Mouse (Mus musculus) kidney, embryonic 16.5 days (tissue): ENCODE results near the gene Foxr1. TPM values are rescaled to one million over a fixed set of nuclear protein-coding genes. Genes with fewer than 3 reads are reported as not detected.
"Not testable (repeated sequence)": the region's sequence is repeated elsewhere in the genome, so short reads cannot be mapped to it uniquely, and the experiment has no call there.

Source experiments
- ATAC-seq: fragments of 200-750 bp; cut with Nextera tagmentation; 2 replicates; pipeline ENCODE4 v1.8.0; 2017; ENCODE audit warnings: moderate TSS enrichment; ENCODE audit not compliant: low FRiP score, low TSS enrichment
- H3K27ac ChIP-seq: fragments of 300-500 bp; sonication (generic); 2 replicates; pipeline ENCODE4 v1.5.1; 2014; ENCODE audit warnings: low read length
- H3K27me3 ChIP-seq: fragments of 300-500 bp; sonication (generic); 2 replicates; pipeline ENCODE4 v1.6.1; 2014; ENCODE audit warnings: low read length, control low read depth, mixed read lengths; ENCODE audit not compliant: insufficient read depth
- H3K36me3 ChIP-seq: fragments of 300-500 bp; sonication (generic); 2 replicates; pipeline ENCODE4 v1.6.1; 2014; ENCODE audit warnings: low read length, control low read depth, mixed read lengths; ENCODE audit not compliant: insufficient read depth
- H3K4me1 ChIP-seq: fragments of 300-500 bp; sonication (generic); 2 replicates; pipeline ENCODE4 v1.6.1; 2014; ENCODE audit warnings: low read length, control low read depth, mixed read lengths; ENCODE audit not compliant: insufficient read depth
- H3K4me2 ChIP-seq: fragments of 300-500 bp; sonication (generic); replicated peaks from 2 replicates; pipeline ENCODE4 v1.6.1; 2014; ENCODE audit warnings: low read depth, low read length
- H3K4me3 ChIP-seq: fragments of 300-500 bp; sonication (generic); 2 replicates; pipeline ENCODE4 v1.5.1; 2014; ENCODE audit warnings: mild to moderate bottlenecking, low read length
- H3K9ac ChIP-seq: fragments of 300-500 bp; sonication (generic); replicated peaks from 2 replicates; pipeline ENCODE4 v1.6.1; 2014; ENCODE audit warnings: low read length
- H3K9me3 ChIP-seq: fragments of 300-500 bp; sonication (generic); 2 replicates; pipeline ENCODE4 v1.6.1; 2016; ENCODE audit warnings: low read length, control low read depth
- WGBS: fragments of 180-500 bp; shearing (Covaris S2); extraction: QIAGEN DNeasy Blood & Tissue Kit; methylation state at CpG from one replicate; pipeline ENCODE4 v1.1.7; 2014; 5-methylcytosine and 5-hydroxymethylcytosine counted together
- polyA plus RNA-seq: library from polyadenylated mRNA; unstranded; fragments of >200 nt; fragmentation: Nextera tagmentation; extraction: Ambion mirVana; gene quantifications from 2 replicates; pipeline ENCODE4 v1.2.1, GENCODE M21; 2015

Foxr1 gene
- polyA plus RNA-seq, 1 experiment from 2014 or later = not detected

DNA sequence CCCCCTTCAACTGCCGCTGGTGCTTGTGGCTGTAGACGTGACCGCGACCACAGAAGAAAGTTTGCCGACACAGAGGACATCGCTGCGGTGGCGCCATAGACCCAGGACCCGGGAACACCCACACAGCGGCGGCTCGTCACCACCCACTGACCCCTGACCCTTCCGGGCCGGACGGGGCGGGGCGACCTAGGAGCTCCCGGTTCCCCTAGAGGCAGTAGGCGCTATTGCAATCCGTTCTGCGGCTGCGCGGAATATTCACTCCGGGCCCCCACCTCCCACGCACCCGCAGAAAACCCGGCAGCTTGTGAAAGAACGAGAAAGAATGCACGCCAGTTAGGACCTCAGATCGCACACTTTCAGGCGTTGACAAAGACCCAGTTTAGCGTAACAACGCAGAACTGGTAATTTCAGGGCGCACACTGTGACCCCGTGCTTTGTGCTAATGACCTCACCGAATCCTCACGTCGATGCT lies 23.0 kb downstream of the Foxr1 start:
- Histone ChIP-seq H3K9ac (peak overlapping the region; percentile 86), H3K4me2 (peak overlapping the region; percentile 87), H3K4me3 (peak overlapping the region; percentile 87), H3K27ac (peak overlapping the region; percentile 79), H3K4me1 (peaks cover 6% of the 10 kb centered on the region), H3K27me3 (no peaks in the 10 kb centered on the region), H3K9me3 (no peaks in the 10 kb centered on the region), H3K36me3 (peaks cover 10% of the 10 kb centered on the region; the same call in 1 of the 2 replicates)
- peak; percentile 95 for ATAC-seq
- under 1% methylated on average over 38 of the region's 38 CpGs for WGBS

DNA sequence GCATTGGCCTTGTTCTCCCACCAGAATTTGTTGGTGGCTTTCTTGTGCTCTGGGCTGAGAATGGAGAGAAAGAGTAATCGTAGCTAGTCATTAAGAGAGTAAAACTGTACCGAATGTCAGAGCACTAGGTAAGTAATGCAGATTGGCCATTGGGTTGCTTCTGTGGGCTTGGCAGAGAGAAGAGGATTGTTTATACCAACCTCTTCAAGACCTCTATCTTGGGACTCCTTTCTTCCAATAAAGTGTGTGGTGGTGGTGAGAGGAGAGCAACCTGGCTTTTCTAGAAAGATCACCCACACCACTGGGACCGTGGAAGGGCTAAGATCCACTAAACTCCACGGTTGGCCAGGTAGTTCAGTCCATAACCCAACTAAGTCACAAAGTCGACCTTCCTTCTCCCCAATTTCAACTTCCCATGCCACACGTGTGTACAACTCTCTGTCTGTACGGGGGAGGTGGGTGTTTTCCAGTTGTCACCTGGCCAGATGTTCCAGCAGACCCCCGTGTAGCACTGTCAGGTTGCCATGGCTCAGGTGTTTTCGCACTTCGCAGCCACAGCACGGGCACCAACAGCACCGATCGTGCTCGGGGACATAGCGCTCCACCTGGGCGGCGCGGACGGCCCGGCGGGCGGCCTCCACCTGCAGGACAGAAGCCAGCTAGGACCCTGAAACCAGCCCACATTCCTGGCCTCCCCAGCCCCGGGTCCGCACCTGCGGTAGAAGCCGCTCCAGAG lies 23.6 kb downstream of the Foxr1 start:
- peak overlapping the region; percentile 87 for H3K4me2 ChIP-seq
- 6% methylated on average over 26 of the region's 26 CpGs for WGBS

DNA sequence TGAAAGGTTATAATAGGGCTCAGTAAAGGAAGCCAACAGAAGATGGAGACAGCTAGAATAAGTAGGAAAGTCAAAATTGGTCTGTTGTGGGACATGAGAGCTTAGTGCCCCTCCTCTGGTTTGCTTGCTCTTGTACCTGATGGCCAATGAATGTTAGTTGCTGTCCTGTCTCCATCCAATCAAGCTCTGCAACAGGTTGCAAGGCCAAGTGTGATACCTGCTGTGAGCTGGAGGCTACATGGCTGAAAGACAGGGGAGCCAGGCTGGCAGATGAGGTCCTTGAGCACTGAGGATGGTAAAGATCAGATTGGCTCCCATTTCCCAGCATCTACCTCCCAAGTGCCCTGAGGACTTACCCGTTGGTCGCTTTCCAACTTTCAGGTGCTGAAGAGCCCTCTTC lies 28.2 kb downstream of the Foxr1 start:
- no peak overlapping the region for H3K4me2 ChIP-seq
- no peak overlapping the region for H3K4me3 ChIP-seq
- 89% methylated on average over 2 of the region's 2 CpGs for WGBS
- no peak for ATAC-seq
- no peaks in the 10 kb centered on the region for H3K9me3 ChIP-seq
- H3K27ac ChIP-seq = no peak overlapping the region
- peaks cover 50% of the 10 kb centered on the region for H3K36me3 ChIP-seq
- H3K9ac ChIP-seq = no peak overlapping the region
- no peaks in the 10 kb centered on the region for H3K27me3 ChIP-seq
- H3K4me1 ChIP-seq = peaks cover 17% of the 10 kb centered on the region

More for the DNA sequence above, 23.6 kb downstream of the Foxr1 start:
- Histone ChIP-seq H3K4me1 (peaks cover 6% of the 10 kb centered on the region), H3K9ac (peak overlapping the region; percentile 86), H3K4me3 (peak overlapping the region; percentile 87), H3K9me3 (no peaks in the 10 kb centered on the region), H3K36me3 (peaks cover 13% of the 10 kb centered on the region; the same call in 1 of the 2 replicates), H3K27ac (peak overlapping the region; percentile 63), H3K27me3 (no peaks in the 10 kb centered on the region)
- ATAC-seq = peak; percentile 78

DNA sequence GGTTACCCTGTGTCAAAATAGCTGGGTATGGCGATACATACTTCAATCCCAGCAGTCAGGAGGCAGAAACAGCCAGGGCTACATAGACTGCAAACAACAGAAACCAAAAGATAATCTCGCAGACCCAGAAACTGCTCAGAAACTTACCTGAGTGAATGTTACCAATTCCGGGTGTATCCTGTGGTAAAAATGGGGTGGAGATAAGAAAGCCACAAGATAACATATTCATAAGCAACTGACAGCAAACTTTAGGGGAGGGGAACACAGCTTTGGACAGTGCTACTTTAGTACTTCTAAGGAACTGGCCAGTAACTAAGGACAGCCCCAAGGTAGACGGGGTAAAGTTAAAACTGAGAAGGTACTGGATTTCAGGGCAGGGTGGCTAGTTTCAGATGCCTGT lies 28.6 kb downstream of the Foxr1 start:
- no peak for ATAC-seq
- H3K9ac ChIP-seq = no peak overlapping the region
- no peak overlapping the region for H3K4me3 ChIP-seq
- no peak overlapping the region for H3K27ac ChIP-seq
- no peaks in the 10 kb centered on the region for H3K9me3 ChIP-seq
- H3K36me3 ChIP-seq = peaks cover 50% of the 10 kb centered on the region
- H3K4me2 ChIP-seq = no peak overlapping the region
- H3K4me1 ChIP-seq = peaks cover 16% of the 10 kb centered on the region
- WGBS = 85% methylated on average over 4 of the region's 4 CpGs
- no peaks in the 10 kb centered on the region for H3K27me3 ChIP-seq

DNA sequence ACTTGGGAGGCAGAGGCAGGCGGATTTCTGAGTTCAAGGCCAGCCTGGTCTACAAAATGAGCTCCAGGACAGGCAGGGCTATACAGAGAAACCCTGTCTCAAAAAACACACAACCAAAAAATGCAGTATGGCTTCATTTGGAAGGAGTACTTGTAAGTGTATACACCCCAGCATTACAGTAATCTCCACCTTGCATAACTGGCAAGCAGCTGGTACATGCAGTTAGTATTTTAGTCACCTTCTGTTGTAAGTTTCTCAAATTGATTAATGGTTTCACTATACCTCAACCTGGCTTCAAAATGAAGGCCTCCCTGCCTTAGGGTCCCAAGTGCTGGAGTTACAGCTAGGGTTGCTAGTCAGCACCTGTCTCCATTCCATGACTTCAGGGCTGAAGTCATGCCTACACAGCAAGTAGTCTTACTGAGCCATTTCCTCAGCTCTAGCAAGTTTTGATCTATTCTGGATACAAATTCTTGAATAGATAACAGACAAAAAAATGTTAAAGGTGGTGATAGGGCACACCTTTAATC lies 29.3 kb downstream of the Foxr1 start:
- Histone ChIP-seq H3K27ac (no peak overlapping the region), H3K4me1 (peaks cover 11% of the 10 kb centered on the region; the same call in 1 of the 2 replicates), H3K36me3 (peaks cover 50% of the 10 kb centered on the region), H3K27me3 (no peaks in the 10 kb centered on the region), H3K4me2 (no peak overlapping the region), H3K4me3 (no peak overlapping the region), H3K9me3 (no peaks in the 10 kb centered on the region), H3K9ac (no peak overlapping the region)
- 91% methylated on average over 1 of the region's 1 CpGs for WGBS
- ATAC-seq = no peak

DNA sequence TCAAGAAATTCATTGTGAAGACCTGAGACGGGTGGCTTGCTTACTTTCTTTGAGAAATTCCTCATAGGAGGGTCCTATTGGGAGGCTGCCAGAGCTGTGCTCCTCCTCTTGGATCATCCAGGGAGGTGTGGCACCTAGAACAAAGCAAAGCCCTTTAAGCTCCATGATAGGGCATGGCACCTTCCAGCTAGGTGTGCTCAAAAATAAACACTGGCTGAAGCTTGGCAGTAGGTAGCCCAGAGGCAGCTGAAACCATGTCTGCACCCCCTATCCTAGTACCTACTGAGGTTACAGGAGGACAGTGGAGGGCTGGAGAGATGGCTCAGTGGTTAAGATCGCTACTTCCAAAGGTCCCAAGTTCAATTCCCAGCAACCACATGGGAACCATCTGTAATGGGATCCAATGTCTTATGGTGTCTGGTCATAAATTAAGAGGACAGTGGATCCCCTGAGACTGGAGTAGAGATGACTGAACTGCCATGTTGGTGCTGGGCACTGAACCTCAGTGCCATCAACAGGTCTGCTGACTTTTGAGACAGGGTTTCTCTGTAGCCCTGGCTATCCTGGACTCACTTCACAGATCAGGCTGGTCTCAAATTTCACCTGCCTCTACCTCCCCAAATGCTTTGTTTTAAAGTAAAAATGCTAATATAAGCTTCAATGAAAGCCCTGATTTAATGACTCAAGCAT lies 30.1 kb downstream of the Foxr1 start:
- Histone ChIP-seq H3K4me1 (peaks cover 17% of the 10 kb centered on the region; the same call in 1 of the 2 replicates), H3K4me3 (no peak overlapping the region), H3K27ac (no peak overlapping the region), H3K4me2 (no peak overlapping the region), H3K9ac (no peak overlapping the region), H3K36me3 (peaks cover 42% of the 10 kb centered on the region), H3K27me3 (no peaks in the 10 kb centered on the region), H3K9me3 (no peaks in the 10 kb centered on the region)
- no peak for ATAC-seq
- WGBS = 75% methylated on average over 2 of the region's 2 CpGs

DNA sequence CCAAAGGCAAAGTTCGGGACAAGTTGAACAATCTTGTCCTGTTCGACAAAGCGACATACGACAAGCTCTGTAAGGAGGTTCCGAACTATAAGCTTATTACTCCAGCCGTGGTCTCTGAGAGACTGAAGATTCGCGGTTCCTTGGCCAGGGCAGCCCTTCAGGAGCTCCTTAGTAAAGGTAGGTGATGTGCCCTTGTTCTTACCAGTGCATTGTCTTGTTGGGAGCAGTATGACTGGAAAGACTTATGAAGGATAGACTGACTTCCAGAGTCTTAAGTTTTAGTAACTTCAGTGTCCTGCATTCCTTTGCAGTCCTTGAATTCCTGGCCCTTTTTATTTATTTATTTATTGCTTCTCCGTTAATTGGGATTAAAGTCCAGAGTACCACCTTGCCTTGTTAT lies 32.2 kb downstream of the Foxr1 start:
- Histone ChIP-seq H3K4me1 (peaks cover 21% of the 10 kb centered on the region; the same call in 1 of the 2 replicates), H3K4me2 (peak overlapping the region; percentile 81), H3K9ac (peak overlapping the region; percentile 95), H3K36me3 (peaks cover 57% of the 10 kb centered on the region), H3K4me3 (peak overlapping the region; percentile 86)
- 84% methylated on average over 9 of the region's 9 CpGs for WGBS
- not testable (repeated sequence) for H3K27ac ChIP-seq, H3K27me3 ChIP-seq, H3K9me3 ChIP-seq, ATAC-seq

DNA sequence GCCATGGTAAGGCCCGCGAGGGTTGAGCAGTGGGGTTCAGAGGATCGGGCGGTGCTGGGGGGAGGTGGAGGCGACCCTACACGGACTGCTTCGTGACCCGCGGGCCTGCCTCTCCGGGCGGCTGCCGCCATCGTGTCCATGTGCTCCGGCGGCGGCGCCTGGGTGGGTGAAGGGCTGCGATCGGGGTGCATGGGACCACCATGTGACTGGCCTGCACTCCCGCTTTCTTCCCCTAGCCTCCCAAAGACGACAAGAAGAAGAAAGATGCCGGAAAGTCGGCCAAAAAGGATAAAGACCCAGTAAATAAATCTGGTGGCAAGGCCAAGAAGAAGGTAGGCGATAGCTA lies 33.2 kb downstream of the Foxr1 start:
- Histone ChIP-seq H3K4me2 (peak overlapping the region; percentile 81), H3K27ac (peak overlapping the region; percentile 98), H3K9me3 (no peaks in the 10 kb centered on the region), H3K4me3 (peak overlapping the region; percentile 86), H3K27me3 (no peaks in the 10 kb centered on the region), H3K9ac (peak overlapping the region; percentile 95), H3K4me1 (peaks cover 21% of the 10 kb centered on the region; the same call in 1 of the 2 replicates), H3K36me3 (peaks cover 64% of the 10 kb centered on the region)
- no peak for ATAC-seq
- whole genome bisulfite sequencing = 0% methylated on average over 24 of the region's 24 CpGs

DNA sequence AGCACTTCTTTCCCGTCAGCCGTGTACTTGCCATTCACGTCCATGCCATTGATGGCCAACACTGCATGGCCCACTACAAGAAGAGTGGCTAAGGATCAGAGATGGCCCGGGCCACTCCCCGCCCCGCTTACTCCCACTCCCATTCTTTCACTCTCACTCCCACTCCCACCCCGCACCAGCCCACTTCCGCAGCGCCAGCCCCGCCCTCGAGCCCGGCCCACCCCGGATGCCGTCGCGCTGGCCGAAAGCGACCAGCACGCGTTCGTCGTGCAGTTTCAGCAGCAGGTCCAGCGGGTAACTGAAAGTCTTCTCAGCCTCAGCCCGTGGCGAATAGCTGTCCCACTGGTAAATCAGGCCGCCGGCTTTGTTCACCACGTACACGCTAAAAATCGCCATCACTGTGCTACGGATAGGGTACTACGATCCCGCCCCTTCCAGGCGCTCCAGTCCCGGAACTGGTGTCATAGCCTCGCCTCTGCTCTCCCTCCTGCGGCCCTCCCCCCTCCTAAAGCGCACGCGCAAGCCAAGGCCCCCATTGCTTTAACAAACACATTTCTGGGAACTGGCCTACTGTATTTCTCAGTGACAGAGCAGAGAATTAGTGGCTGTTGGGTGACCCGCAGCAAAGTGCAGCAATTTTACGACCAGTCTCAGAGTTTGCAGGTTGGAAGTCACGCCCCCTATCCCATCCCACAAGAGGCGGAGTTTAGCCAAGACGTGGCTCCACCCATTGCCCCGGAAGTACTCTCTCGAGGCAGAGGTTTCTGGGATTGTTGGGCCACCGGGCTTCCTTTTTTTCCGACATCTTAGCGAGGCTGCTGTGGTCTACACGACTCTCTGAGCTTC lies 33.8 kb downstream of the Foxr1 start, which contains the start of the genes Rps25 and Trappc4:
Gene Rps25, plus strand, starts transcription at position 234 of the 846 bp plus-strand sequence.
Gene Trappc4, minus strand, starts transcription at position 695 of the 846 bp plus-strand sequence.
- no peaks in the 10 kb centered on the region for H3K27me3 ChIP-seq
- H3K9ac ChIP-seq = peak within 1 kb of the TSS; percentile 95
- peak within 1 kb of the TSS; percentile 98 for H3K27ac ChIP-seq
- H3K4me3 ChIP-seq = peak within 1 kb of the TSS; percentile 86
- no peaks in the 10 kb centered on the region for H3K9me3 ChIP-seq
- peaks cover 21% of the 10 kb centered on the region; the same call in 1 of the 2 replicates for H3K4me1 ChIP-seq
- ATAC-seq = peak; percentile 96
- peaks cover 65% of the 10 kb centered on the region for H3K36me3 ChIP-seq
- H3K4me2 ChIP-seq = peak within 1 kb of the TSS; percentile 81
- under 1% methylated on average over 51 of the region's 51 CpGs for WGBS
